Mouse (Mus musculus): ENCODE data around the gene Rnf5.
A peak's percentile ranks its signal among the peaks of the same experiment; 100 is the strongest.

Gene Rnf5

GRCm38 (mm10) chr17:34632261-34632691 lies 28.8 kb upstream of the Rnf5 start:
- DNase-seq (ENCODE audit: low spot score in 2 of 2) = peak; percentile 84 to 89

DNA sequence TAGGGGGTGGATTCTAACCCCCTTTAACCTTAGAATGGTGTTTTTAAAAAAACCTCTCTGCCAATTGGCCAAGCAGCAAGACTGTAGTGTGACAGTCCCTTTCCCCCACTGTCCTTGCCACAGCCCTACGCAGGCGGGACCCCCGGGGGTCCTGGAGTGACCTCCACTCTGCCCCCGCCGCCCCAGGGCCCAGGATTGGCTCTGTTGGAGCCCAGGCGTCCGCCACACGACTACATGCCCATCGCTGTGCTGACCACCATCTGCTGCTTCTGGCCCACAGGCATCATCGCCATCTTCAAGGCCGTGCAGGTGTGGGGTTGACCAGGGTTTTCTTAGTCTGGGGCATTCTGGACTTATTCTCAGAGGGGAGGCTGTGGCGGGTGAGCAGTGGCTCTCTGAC lies 28.2 kb upstream of the Rnf5 start:
- DNase-seq (ENCODE audit: low spot score in 2 of 2) = no peak

DNA sequence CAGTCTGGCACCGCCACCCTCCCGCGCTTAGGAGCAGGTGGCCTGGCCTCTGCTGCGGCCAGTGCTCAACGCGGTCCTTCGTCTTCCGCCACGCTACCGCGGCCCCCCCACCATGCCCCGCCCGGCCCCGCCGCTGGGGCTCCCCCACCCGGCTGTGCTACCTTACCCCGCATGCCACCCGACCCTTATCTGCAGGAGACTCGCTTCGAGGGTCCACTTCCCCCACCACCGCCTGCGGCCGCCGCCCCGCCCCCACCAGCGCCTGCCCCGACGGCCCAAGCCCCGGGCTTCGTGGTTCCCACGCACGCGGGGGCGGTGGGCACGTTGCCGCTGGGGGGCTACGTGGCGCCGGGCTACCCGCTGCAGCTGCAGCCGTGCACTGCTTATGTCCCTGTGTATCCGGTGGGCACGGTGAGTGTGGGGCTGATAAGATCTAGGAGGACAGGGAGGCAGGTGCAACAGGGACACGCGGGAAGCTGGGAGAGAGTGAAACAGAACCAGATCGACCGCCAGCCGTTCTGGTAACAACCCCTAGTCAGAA lies 27.3 kb upstream of the Rnf5 start:
- DNase-seq (ENCODE audit: low spot score in 2 of 2) = no peak

DNA sequence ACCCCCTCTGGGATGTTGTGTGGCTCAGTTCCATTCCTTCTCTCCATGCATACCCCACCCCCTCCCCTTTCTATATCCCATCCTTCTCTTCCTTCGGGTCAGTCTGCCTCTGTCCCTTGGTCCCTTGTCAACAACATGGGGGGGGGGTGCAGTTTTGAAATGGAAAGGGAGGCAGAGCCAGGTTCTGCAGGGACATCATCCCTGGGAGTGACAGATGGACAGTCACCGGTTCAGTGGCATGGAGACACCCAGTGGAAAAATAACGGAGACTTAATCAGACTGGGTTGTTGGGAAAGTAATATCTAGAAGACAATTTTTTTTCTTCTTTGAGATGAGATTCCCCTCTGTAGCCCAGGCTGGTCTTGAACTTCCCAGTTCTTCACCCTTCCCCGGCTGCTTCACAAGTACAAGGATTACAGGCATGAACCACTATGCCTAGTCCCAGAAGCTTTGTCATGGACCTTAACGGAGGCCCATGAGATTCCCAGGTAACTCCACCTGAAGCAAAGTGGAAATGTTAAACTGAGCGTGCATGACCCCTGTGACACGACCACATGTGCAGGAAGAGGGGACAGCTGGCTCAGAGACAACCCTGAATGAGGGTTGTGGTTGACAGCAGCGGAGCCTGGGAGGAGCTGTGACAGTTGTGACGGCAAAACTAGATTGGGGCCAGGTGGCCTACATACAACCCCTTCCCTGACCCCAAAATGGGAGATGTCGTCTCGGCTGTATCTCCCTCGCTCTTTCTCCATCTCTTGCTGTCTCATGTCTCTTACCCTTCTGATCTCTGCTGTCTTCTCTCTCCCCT lies 26.5 kb upstream of the Rnf5 start:
- DNase-seq (ENCODE audit: low spot score in 2 of 2) = no peak

DNA sequence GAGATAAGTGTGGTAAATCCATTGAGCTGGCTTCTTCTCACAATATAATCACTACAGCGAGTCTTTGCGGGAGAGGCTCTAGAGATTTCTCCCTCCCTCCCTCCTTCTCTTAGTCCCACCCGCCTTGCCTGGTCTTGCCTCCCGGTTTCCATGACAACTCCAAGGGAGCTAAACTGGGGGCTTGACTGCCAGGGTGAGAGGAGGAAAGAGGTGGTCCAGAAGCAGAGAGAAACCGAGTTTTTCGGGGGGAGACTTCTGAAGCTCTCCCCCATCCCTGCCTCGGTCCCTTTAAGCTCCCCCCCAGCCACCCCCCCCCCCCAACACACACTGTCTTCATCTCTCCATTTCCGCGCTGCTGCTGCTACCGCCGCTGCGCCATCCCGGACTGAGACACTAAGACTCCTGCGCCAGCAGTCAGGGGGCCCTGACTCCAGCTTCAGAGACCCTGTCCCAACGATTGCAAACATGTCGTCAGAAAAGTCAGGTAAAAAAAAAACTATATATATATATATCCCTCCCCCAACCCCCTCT lies 25.8 kb upstream of the Rnf5 start, which contains the start of gene Prrt1:
Gene Prrt1 (plus strand): TSS at position 313 of the 531 bp plus-strand sequence.
- DNase-seq (ENCODE audit: low spot score in 2 of 2) = peak in 1 of 2 experiments; percentile 77

GRCm38 (mm10) chr17:34628644-34628967 lies 25.1 kb upstream of the Rnf5 start:
- no peak for DNase-seq (ENCODE audit: low spot score in 2 of 2)

DNA sequence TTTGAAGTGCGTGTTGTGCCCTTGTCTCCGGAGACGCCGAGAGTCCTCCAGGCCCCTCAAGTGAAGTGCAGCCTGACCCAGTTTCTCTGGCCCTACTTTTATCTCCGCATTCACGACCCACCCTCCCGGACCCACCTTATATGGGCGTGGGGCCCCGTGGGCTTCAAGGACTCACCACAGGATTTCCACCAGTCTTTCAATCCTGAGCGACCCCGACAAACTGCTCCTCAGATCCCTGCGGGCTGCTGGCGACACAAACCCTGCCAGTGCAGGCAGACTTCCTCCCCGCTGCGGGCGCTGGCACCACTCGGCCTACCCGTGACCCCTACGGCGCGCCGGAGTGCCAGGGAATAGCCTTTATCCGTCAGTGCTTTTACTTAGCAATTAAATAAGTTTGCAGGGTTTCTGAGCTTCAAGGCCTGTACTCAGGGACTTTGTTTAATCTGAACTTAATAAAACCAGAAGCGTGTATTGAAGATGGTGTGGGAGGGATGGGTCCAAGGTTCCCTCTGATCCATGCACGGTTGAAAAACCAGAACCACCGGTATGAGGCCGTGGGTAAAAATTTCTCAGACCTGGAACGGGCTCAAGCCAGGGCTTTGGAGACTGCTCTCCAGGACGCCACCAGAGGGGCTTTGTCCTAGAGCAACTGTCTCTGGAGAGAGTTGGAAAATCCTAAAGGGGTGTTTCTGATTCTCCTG lies 24.6 kb upstream of the Rnf5 start, which contains the start of gene Ppt2:
Gene Ppt2 (minus strand): TSS at position 568 of the 701 bp plus-strand sequence.
- DNase-seq (ENCODE audit: low spot score in 2 of 2) = no peak

GRCm38 (mm10) chr17:34627093-34627942 lies 23.8 kb upstream of the Rnf5 start:
- peak; percentile 83 to 84 for DNase-seq (ENCODE audit: low spot score in 2 of 2)

DNA sequence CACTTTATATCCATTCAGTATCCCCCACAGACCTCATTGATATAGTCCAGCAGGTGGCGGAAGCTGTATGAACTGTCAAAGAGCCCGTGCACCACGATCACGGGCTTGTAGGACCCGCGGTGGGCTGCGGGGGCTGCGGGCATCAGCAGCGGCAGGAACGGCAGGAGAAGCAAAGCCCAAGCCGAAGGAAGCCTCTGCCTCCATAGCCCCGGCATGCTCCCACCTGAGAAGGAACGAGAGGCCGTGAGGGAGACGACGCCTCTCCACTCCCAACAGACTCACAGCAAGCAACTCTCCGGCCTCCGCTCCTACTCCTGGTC lies 23.2 kb upstream of the Rnf5 start:
- no peak for DNase-seq (ENCODE audit: low spot score in 2 of 2)

DNA sequence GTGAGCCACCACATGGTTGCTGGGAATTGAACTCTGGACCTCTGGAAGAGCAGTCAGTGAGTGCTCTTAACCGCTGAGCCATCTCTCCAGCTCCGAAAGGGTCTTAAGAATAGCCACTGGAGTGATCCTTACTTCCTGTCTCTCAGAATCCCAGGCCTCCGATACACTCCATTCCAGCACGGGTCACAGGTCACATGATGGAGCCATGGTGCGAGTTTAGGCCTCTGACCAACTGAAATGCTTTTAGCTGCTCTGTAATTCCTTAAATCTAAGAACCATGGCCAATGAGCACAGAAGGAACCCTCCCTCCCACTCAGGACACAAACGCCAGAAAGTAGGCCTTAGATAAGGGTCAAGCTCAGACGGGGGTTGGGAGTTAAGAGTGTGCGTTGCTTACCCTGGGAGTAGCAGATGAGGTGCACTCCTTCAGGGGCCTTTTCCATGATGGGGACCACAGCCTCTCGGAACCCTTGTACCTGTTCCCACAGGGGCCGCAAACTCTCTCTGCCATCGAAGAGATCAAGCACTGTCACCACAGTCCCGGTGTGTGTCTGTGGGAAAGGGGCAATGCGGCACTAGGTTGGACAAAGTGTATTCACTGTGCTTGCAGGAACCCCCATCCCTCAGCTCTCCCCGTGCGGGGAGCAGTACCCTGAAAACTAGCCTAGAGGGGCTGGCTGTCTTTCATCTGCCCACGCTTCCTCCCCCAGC lies 22.7 kb upstream of the Rnf5 start:
- no peak for DNase-seq (ENCODE audit: low spot score in 2 of 2)

GRCm38 (mm10) chr17:34624981-34625380 lies 21.5 kb upstream of the Rnf5 start:
- no peak for DNase-seq (ENCODE audit: low spot score in 2 of 2)

GRCm38 (mm10) chr17:34623161-34623560 lies 19.7 kb upstream of the Rnf5 start:
- DNase-seq (ENCODE audit: low spot score in 2 of 2) = no peak

- DNase-seq (ENCODE audit: low spot score in 2 of 2) = no peak
Observed at GRCm38 (mm10) chr17:34621006-34621405, 17.5 kb upstream of the Rnf5 start.

DNA sequence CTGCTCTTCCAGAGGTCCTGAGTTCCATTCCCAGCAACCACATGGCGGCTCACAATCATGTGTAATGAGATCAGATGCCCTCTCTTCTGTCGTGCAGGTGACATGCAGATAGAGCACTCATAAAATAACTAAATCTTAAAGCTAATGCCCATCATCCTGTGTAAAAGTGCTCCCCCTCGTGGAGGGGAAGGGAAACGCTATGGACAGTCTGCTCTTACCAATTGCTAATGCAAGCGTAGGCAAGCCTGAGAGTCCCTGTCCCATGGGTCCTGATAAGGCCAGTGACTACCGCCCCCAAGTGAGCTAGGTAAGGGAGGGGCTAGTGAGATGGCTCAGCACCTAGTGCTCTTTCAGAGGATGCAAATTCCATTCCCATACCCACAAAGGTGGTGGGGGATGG lies 15.5 kb upstream of the Rnf5 start:
- DNase-seq (ENCODE audit: low spot score in 2 of 2) = no peak

- no peak for DNase-seq (ENCODE audit: low spot score in 2 of 2)
Observed at GRCm38 (mm10) chr17:34615871-34616270, 12.4 kb upstream of the Rnf5 start, which contains the start of gene Egfl8. Egfl8 (minus strand) TSS chr17:34615971.

DNA sequence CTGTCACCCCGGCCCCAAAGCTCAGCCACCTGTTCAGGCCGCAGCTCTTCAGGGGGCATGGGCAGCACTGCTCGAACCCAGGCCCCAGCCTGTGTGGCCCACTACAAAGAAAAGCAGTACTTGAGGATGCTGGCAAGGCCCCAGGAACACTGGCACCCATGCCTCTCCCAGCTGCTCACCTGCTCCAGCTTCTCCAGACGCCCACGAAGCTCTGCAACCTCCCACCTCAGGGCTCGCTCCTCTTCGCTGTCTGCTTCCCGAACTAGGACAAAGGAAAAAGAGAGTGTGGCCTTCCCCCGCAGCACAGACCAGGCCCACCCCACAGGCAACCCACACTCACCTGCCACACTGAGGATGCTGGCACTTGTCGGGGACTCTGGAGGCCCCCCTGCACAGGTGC lies 10.3 kb upstream of the Rnf5 start:
- DNase-seq (ENCODE audit: low spot score in 2 of 2) = no peak

- DNase-seq (ENCODE audit: low spot score in 2 of 2) = no peak
Observed at GRCm38 (mm10) chr17:34613054-34613645, 9.7 kb upstream of the Rnf5 start.

DNA sequence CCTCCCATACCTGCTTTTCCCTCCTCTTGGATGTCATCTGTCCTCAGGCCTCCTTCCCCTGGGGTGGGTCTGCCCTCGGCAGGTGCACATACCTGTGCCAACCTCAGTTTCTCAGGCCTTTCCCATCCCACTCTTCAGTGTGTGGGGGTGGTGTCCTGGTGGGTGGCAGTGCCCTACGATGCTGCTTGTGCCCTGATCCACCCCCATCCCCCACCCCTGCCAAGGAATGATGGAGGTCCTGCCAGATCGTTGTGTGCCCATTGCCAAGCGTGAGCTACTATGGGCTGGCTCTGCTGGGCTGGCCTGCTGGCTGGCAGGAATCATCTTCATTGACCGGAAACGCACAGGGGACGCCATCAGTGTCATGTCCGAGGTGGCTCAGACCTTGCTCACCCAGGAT lies 7.6 kb upstream of the Rnf5 start:
- no peak for DNase-seq (ENCODE audit: low spot score in 2 of 2)

- DNase-seq (ENCODE audit: low spot score in 2 of 2) = no peak
Observed at GRCm38 (mm10) chr17:34607997-34608396, 4.5 kb upstream of the Rnf5 start.

GRCm38 (mm10) chr17:34606186-34607039 lies 2.9 kb upstream of the Rnf5 start:
- DNase-seq (ENCODE audit: low spot score in 2 of 2) = no peak
